Mouse (Mus musculus) intestine, embryonic 16.5 days (tissue): ENCODE measurements around the gene Rxrb. TPM values are rescaled to one million over a fixed set of nuclear protein-coding genes. Genes with fewer than 3 reads are reported as not detected.

Source experiments
- ATAC-seq: fragments of 200-750 bp; cut with Nextera tagmentation; 2 replicates; pipeline ENCODE4 v1.8.0; 2017; ENCODE audit warnings: moderate TSS enrichment, moderate library complexity
- H3K27ac ChIP-seq: fragments of 300-500 bp; sonication (generic); 2 replicates; pipeline ENCODE4 v1.5.1; 2014; ENCODE audit warnings: mild to moderate bottlenecking, low read length
- H3K27me3 ChIP-seq: fragments of 300-500 bp; sonication (generic); replicated peaks from 2 replicates; pipeline ENCODE4 v1.6.1; 2014; ENCODE audit warnings: low read length, control low read depth, mixed read lengths; ENCODE audit not compliant: control insufficient read depth, insufficient read depth
- H3K36me3 ChIP-seq: fragments of 300-500 bp; sonication (generic); 2 replicates; pipeline ENCODE4 v1.6.1; 2014; ENCODE audit warnings: low read length, control low read depth; ENCODE audit not compliant: control insufficient read depth, insufficient read depth
- H3K4me1 ChIP-seq: fragments of 300-500 bp; sonication (generic); 2 replicates; pipeline ENCODE4 v1.6.1; 2014; ENCODE audit warnings: low read length, control low read depth, mixed read lengths; ENCODE audit not compliant: control insufficient read depth, insufficient read depth
- H3K4me2 ChIP-seq: fragments of 300-500 bp; sonication (generic); 2 replicates; pipeline ENCODE4 v1.6.1; 2014; ENCODE audit warnings: low read depth, low read length, control low read depth
- H3K4me3 ChIP-seq: fragments of 300-500 bp; sonication (generic); 2 replicates; pipeline ENCODE4 v1.5.1; 2014; ENCODE audit warnings: mild to moderate bottlenecking, low read length
- H3K9ac ChIP-seq: fragments of 300-500 bp; sonication (generic); 2 replicates; pipeline ENCODE4 v1.6.1; 2014; ENCODE audit warnings: low read depth, low read length
- H3K9me3 ChIP-seq: fragments of 300-500 bp; sonication (generic); 2 replicates; pipeline ENCODE4 v1.6.1; 2016; ENCODE audit warnings: low read length, control low read depth; ENCODE audit not compliant: control insufficient read depth
- WGBS: fragments of 180-500 bp; shearing (Covaris S2); extraction: QIAGEN DNeasy Blood & Tissue Kit; methylation state at CpG from one replicate; pipeline ENCODE4 v1.1.7; 2014; 5-methylcytosine and 5-hydroxymethylcytosine counted together
- polyA plus RNA-seq: library from polyadenylated mRNA; unstranded; fragments of >200 nt; fragmentation: Nextera tagmentation; extraction: Ambion mirVana; gene quantifications from 2 replicates; pipeline ENCODE4 v1.2.1, GENCODE M21; 2015

Rxrb gene
- polyA plus RNA-seq, 1 experiment from 2014 or later, result 38.4 TPM

DNA sequence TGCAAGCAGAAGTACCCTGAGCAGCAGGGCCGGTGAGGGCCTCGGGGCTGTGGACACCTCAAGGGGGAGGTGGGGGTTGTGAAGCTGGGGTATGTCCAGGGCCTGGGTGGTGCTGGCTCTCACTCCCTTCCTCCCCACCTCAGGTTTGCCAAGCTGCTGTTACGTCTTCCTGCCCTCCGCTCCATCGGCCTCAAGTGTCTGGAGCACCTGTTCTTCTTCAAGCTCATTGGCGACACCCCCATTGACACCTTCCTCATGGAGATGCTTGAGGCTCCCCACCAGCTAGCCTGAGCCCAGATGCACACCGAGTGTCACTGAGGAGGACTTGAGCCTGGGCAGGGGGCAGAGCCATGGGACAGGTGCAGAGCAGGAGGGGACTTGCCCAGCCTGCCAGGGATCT is 5.6 kb downstream of the Rxrb start:
- no peak for ATAC-seq
- WGBS, result 82% methylated on average over 7 of the region's 7 CpGs
- H3K27ac ChIP-seq, result no peak overlapping the region

DNA sequence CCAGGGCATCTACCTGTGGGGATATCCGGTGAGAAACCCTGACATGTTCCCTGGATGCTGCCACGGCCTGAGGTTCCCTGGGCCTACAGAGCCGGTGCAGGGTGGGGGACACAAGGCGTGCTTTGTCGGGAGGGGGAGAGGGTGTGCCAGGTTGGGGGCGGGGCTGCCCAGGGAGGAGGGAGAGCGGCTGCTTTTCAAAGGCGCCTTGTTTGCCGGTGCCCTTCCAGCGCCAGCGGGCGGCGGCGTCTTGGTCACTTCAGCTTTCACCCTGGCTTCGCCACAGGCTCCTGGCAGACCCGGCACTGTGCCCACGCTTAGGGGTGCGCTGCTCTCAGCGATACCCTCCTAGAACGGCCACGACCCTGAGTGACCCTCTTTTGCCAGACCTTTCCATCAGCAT is 6.8 kb downstream of the Rxrb start:
- WGBS, result 10% methylated on average over 21 of the region's 21 CpGs
- no peak overlapping the region for H3K9ac ChIP-seq
- peak; percentile 18; the same call in 1 of the 2 replicates for ATAC-seq
- peaks cover 21% of the 10 kb centered on the region for H3K4me1 ChIP-seq
- peak overlapping the region; percentile 28; the same call in 1 of the 2 replicates for H3K4me3 ChIP-seq
- H3K36me3 ChIP-seq, result peaks cover 21% of the 10 kb centered on the region
- H3K9me3 ChIP-seq, result no peaks in the 10 kb centered on the region
- H3K27me3 ChIP-seq, result 0 out of 2 replicates have a peak, but pooled peaks cover 2% of the 10 kb centered on the region
- H3K27ac ChIP-seq, result no peak overlapping the region
- H3K4me2 ChIP-seq, result peak overlapping the region; percentile 45

More for the DNA sequence above, 5.6 kb downstream of the Rxrb start:
- Histone ChIP-seq H3K36me3 (peaks cover 21% of the 10 kb centered on the region), H3K27me3 (0 out of 2 replicates have a peak, but pooled peaks cover 2% of the 10 kb centered on the region), H3K4me3 (no peak overlapping the region), H3K9ac (no peak overlapping the region), H3K4me2 (no peak overlapping the region), H3K4me1 (peaks cover 26% of the 10 kb centered on the region), H3K9me3 (no peaks in the 10 kb centered on the region)

- 7% methylated on average over 28 of the region's 28 CpGs for WGBS
- peak within 1 kb of the TSS; percentile 38; the same call in 1 of the 2 replicates for H3K9ac ChIP-seq
- peak within 1 kb of the TSS; percentile 45 for H3K4me2 ChIP-seq
- H3K36me3 ChIP-seq, result peaks cover 20% of the 10 kb centered on the region
- no peak within 1 kb of the TSS for H3K27ac ChIP-seq
- H3K27me3 ChIP-seq, result 0 out of 2 replicates have a peak, but pooled peaks cover 2% of the 10 kb centered on the region
- H3K4me1 ChIP-seq, result peaks cover 19% of the 10 kb centered on the region
- H3K4me3 ChIP-seq, result peak within 1 kb of the TSS; percentile 28
- no peaks in the 10 kb centered on the region for H3K9me3 ChIP-seq
- ATAC-seq, result peak; percentile 63
Observed at GRCm38 (mm10) chr17:34038878-34039561, 7.4 kb downstream of the Rxrb start, which contains the start of gene Col11a2. TSS of gene Col11a2 (plus strand) at chr17:34039437.

- Histone ChIP-seq H3K4me3 (no peak overlapping the region; the same call in 1 of the 2 replicates), H3K9ac (peak overlapping the region; percentile 38; the same call in 1 of the 2 replicates), H3K9me3 (no peaks in the 10 kb centered on the region), H3K27ac (no peak overlapping the region), H3K36me3 (peaks cover 15% of the 10 kb centered on the region), H3K4me2 (peak overlapping the region; percentile 45; the same call in 1 of the 2 replicates), H3K27me3 (0 out of 2 replicates have a peak, but pooled peaks cover 2% of the 10 kb centered on the region), H3K4me1 (peaks cover 19% of the 10 kb centered on the region)
- 24% methylated on average over 17 of the region's 17 CpGs for WGBS
- no peak for ATAC-seq
Observed at GRCm38 (mm10) chr17:34039562-34040450, 8.2 kb downstream of the Rxrb start.

DNA sequence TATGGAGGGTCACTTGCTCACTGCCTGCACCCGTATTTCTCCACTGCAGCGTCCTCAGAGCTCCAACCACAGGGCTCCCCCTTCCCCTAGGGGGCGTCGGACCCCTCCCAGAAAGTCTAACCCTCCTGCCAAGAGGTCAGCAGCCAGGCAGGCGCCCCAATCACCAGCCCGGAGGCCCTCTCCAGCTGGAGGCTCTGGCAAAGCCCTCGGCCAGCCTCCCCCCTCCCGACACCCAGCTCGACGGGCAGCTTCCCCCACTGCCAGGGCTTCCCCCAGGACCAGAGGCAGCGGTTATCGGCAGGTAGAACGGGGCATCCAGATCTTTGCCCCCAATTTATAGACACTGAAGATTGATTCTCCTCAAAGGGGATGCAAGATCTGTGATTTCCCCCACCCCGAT is 14.3 kb downstream of the Rxrb start:
- 75% methylated on average over 14 of the region's 14 CpGs for WGBS
- Histone ChIP-seq H3K9me3 (no peaks in the 10 kb centered on the region; the same call in 1 of the 2 replicates), H3K9ac (no peak overlapping the region), H3K27me3 (no peaks in the 10 kb centered on the region), H3K4me1 (peaks cover 4% of the 10 kb centered on the region; the same call in 1 of the 2 replicates), H3K36me3 (no peaks in the 10 kb centered on the region), H3K4me2 (no peak overlapping the region), H3K4me3 (no peak overlapping the region), H3K27ac (no peak overlapping the region)
- no peak for ATAC-seq

GRCm38 (mm10) chr17:34047404-34048050 is 15.9 kb downstream of the Rxrb start:
- no peaks in the 10 kb centered on the region; the same call in 1 of the 2 replicates for H3K9me3 ChIP-seq
- H3K9ac ChIP-seq, result no peak overlapping the region
- H3K4me3 ChIP-seq, result no peak overlapping the region
- no peaks in the 10 kb centered on the region for H3K36me3 ChIP-seq
- H3K4me2 ChIP-seq, result no peak overlapping the region
- no peaks in the 10 kb centered on the region for H3K27me3 ChIP-seq
- no peaks in the 10 kb centered on the region for H3K4me1 ChIP-seq
- H3K27ac ChIP-seq, result no peak overlapping the region
- ATAC-seq, result no peak
- 88% methylated on average over 5 of the region's 5 CpGs for WGBS

DNA sequence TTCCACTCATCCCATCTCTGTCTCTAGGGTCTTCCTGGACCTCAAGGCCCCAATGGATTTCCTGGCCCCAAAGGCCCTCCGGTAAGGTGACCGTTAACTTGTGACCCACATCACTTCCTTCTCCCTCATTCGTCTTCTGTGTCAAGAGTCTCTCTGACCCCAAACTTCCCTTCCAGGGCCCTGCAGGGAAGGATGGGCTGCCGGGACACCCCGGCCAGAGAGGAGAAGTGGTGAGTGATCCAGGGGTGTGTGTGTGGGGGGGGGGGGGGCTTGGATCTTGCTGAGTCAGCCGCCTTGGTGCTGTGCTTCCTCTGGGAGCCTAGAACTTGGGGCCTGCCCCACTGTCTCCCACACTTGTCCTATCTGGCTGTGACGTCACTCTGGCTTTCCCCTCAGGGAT is 25.6 kb downstream of the Rxrb start:
- no peak overlapping the region for H3K9ac ChIP-seq
- no peaks in the 10 kb centered on the region for H3K4me1 ChIP-seq
- no peaks in the 10 kb centered on the region for H3K9me3 ChIP-seq
- no peaks in the 10 kb centered on the region for H3K27me3 ChIP-seq
- H3K4me2 ChIP-seq, result no peak overlapping the region
- no peak overlapping the region for H3K4me3 ChIP-seq
- no peak overlapping the region for H3K27ac ChIP-seq
- H3K36me3 ChIP-seq, result no peaks in the 10 kb centered on the region
- WGBS, result 70% methylated on average over 7 of the region's 7 CpGs
- ATAC-seq, result no peak

DNA sequence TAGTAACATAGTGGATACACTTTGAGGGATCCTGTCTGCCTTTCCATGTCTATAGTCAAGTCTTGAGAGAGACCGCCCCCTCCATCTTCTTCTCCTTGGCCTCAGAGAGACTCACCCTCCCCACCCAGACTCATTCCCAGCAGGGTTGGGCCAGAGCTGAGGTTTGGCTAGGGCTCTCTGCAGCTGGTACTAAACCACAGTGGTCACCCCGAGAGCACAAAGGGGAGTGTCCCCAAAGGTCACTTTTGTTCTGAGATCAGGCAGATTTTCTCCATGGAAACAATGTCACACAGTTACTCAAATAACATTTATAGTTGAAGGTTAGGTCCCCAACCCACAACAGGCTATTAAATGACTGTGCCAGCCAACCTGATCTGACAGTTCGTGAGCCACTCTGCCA is 37.3 kb downstream of the Rxrb start:
- no peak overlapping the region for H3K4me3 ChIP-seq
- H3K27me3 ChIP-seq, result no peaks in the 10 kb centered on the region
- no peak for ATAC-seq
- H3K4me2 ChIP-seq, result no peak overlapping the region
- H3K9ac ChIP-seq, result no peak overlapping the region
- 41% methylated on average over 3 of the region's 3 CpGs for WGBS
- no peak overlapping the region for H3K27ac ChIP-seq
- H3K4me1 ChIP-seq, result no peaks in the 10 kb centered on the region
- H3K9me3 ChIP-seq, result no peaks in the 10 kb centered on the region
- H3K36me3 ChIP-seq, result no peaks in the 10 kb centered on the region

- Histone ChIP-seq H3K9me3 (no peaks in the 10 kb centered on the region), H3K4me2 (no peak overlapping the region), H3K27me3 (peaks cover 5% of the 10 kb centered on the region; the same call in 1 of the 2 replicates), H3K36me3 (no peaks in the 10 kb centered on the region), H3K4me3 (no peak overlapping the region), H3K27ac (no peak overlapping the region), H3K9ac (no peak overlapping the region), H3K4me1 (no peaks in the 10 kb centered on the region)
- ATAC-seq, result no peak
- 71% methylated on average over 5 of the region's 5 CpGs for WGBS
Observed at GRCm38 (mm10) chr17:34072091-34072490, 40.5 kb downstream of the Rxrb start.
